Mouse (Mus musculus) left cerebral cortex, adult 9 months (tissue): ENCODE measurements at regions not wholly inside any gene's neighbourhood (a gene's known extent, or its start where the extent isn't known, plus 50 kb on each side); places are given as distances from the start of the nearest gene placed in this dataset.
"Not testable (repeated sequence)": the region's sequence is repeated elsewhere in the genome, so short reads cannot be mapped to it uniquely, and the experiment has no call there.

Experiments
- DNase-seq, 2 experiments: peaks; one replicate each; pipeline ENCODE4 v3.0.0; 2022; ENCODE audit warnings: low spot score in 2 of 2

DNA sequence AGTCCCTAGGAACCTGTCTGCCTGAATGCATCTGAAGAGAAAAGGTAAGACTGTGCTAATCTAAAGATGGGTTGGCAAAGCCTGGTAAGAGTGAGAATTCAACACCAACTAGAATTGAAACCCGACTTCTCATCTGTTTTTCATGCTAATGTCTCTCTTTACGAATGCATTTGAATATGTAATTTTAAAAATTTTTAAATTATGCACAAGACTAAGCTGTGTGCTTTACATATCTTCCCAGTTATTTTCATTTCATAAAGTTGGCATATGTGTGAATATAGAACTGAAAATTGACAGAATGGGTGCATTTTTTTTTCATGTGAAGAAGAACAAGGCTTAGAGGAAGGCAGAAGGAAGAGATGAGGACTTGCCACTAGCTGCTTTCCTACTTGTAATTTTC lies 267.2 kb upstream of the Ube2e3 start:
- DNase-seq = no peak

DNA sequence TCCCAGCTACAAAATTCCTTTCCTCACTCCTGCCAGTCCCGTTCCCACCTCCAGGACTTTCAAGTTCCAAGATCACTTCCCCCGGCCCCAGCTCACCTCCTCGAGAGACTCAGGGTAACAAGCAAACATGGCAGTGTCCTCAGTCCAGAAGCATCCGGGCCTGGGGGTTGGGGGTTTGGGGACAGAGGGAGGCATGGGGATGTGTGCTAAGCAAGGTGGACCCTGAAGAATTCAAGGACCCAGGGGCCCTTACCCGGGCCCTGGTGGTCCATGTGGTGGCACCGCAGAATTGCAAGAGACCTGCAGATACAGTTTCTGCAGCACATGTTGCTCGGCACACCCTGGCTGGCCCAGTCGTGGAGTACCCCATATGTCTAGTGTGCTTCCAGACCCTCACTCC lies 269.9 kb upstream of the Ube2e3 start:
- no peak for DNase-seq

DNA sequence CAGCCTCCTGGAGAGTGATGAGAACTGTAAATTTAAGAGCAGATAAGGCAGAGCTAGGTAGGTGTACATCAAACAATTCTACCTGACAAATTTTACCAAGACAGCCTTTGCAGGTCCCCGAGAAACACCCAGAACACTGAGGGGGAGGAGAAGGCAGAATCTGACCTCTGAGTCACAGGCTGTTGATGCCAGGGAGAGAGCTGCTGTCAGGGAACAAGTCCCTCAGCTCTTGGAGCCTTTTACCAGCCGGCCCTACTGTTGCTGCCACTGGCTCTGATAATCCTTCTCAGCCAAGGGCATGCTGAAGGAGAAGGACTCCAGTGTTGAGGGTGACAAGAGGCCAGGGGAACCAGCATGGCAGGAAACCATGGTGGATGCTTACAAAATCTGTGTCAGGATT lies 271.7 kb upstream of the Ube2e3 start:
- no peak for DNase-seq

DNA sequence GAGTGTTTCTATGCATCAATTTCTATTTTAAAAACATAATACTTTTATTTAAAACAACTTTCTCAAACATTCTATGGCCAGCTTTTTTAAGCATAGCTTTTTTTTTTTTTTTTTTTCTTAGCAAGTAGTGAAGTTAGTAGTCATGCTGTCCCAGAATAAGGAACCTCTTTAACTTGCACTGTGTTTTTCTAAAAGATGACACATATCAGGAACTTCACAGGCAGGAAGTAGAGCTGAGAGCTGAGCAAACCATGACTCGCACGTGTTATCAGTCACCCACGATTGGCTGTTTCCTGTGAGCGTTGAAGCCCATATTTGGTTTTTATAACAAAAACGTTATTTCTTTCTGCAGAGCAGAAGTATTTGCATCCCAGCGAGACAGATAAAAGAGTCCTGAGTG lies 287.9 kb upstream of the Ube2e3 start:
- DNase-seq = no peak

DNA sequence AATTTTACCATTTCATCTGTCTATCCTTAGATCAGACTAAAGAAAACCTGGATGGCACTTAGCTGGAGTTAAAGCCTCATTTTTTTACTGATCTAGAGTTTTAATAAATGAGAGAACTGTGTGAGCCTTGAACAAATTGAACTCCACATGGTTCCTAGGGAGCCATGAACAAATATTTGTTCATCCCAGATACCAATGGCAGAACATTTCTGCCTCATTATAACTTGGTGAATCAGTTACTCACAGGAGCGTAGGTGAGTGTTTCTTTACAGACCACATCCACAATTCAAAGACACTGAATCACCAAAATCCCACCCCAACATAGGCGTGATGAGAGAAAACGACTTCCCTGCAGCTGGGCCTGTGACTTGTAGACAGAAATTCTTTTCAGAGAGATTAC lies 295.4 kb upstream of the Ube2e3 start:
- DNase-seq = no peak

DNA sequence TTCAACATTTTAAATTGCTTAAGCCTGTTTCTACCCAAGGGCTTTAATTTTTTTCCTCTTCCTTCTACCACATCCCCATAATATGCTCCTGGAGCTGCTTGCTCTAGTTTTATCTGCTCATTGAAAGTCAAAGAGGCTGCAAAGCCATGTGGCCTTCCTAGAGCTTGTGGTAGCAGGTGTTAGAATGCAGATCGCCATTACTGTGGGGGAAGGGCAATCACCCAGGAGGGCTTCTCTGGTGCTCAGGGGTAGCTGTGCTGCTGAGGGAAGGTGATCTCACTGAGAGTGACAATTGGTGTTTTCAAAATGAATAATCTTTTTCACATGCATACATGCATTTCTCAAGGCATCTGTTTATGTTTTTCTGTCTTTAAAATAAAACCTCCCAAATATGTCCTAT lies 309.8 kb upstream of the Ube2e3 start:
- DNase-seq = no peak

DNA sequence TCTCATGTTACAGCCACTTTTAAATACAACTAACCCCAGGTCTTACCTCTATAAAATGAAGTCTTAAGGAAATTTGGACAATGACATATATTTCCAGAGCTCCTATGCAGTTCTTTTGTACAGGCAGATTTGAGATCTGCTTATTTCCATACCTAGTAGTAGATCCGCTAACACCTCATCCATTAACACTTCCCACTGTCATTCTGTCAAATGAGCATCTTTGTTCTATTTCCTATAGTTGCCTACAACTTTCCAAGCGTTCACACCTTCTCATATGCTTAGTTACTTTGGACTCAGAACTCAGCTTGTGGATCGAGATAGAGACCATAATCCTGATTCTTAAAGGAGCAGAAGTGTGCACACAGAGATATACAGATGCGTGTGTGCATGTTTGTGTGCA lies 316.8 kb upstream of the Ube2e3 start:
- no peak for DNase-seq

DNA sequence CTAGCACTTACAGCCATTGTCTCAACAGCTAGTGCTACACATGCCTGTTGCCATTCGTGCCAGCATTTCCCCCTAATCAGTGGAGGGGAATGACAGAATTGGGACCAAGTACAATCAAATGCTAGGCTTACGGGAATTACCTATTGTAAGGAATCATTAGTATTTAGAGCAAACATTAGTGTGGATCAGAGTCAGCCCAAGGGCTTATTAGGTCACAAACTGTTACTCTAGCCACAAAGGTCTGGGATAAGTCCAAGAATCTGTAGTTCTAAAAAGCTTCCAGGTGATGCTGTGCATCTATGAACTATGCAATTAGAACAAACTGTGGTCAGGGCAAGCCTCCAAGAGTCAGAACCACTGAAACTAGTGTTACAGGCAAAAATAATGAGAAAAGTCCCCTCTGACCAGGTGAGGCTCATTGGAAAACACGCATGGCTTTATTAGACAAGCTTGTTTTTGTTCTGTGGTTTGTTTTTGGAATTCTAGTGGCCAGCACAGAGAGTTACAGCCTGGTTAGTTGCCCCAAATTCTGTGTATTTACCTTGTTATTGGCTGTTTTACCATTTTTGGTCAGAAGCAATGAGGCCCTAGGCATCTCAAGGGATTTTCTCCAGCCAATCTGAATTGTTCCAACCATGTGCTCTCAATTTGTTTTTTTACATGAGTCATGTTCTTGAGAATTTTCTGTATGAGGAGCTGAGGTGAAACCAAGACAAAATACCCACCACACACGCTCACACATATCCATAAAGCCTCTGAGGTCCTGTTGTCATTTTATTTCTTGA lies 319.0 kb upstream of the Ube2e3 start:
- DNase-seq = no peak

DNA sequence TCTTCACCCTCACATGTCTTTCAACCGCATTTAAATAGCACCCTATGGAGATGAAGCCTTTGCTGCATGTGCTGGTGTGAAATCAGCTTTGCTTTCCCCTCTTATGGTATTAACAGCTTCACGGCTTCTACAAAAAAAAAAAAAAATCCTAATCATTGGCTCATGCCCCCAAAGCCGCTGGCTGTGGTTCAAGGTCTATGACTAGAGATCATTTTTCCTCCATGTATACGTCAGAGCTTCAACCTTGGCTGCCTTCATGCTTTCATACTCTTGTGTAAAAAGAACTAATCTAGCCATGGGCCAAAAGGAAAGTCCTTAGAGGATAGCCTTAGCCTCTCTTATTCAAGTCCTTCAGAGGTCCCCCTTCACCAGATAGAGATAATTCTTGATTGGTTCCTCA lies 320.6 kb upstream of the Ube2e3 start:
- DNase-seq = no peak

DNA sequence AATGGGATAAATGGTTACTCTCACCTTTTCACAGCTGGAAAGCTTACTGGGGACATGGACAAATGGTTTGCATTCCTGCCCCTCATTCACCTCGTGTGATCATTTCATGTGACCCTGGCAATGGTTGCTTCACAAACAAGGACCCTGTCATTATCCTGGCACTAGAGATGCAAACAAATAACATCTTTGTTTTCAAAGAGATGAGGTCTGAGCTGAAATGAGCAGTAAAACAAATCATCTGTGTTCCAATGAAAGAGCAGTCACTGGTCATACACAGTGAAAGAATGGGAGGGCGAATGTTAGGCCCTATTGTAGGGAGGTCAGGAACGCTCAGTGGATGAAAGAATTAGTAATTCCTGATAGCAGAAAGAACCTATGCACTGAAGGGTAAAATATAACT lies 327.5 kb upstream of the Ube2e3 start:
- peak; percentile 20 to 27 for DNase-seq

DNA sequence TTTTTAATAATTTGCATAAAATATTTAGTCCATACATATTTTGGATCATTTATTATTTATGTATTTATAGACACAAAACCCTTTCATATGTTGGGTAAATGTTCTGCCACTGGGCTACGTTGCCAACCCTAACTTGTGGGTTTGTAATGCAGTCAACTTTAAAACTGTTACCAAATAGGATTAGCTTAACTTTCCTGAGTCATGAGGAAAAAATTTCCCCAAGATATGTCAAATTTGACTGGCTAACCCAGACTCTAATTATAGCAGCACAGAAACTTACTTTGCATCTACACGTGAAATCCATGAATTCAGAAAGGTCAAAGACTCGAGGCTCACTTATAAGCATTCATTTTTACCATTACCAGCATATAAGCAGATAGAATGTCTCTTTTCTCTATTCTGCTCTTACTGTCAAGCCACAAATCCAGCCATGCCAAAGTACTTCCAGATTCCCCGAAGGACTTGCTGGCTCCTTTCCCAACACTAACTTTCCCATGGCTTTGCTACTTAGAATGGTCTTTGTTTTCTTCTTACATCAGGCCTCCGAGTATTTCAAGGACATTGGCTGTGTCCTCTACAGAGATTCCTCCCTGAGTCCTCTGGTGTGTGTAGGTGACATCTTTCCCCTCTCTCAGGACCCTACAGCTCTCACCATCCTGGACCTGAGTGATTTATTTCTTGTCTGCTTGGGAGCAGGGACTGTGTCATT lies 328.2 kb upstream of the Ube2e3 start:
- no peak for DNase-seq

DNA sequence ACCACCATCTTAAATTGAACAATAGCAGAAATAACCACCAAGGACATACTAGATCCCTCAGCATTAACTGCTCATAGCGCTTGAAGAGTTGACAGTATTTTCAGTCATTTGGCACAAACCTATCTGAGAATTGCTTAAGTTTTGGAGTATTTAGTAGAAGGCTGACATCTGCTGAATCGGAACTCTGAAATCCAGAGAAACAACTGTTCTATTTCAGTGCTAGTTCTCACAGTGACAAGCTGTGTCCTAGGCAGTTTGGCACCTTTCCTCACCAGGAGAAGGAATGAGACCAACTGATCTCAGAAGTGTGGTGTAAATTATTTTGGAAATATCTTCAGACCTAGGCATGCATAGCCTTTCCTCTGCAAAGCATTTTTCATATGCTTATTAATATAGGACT lies 330.4 kb upstream of the Ube2e3 start:
- peak in 1 of 2 experiments; percentile 8 for DNase-seq

DNA sequence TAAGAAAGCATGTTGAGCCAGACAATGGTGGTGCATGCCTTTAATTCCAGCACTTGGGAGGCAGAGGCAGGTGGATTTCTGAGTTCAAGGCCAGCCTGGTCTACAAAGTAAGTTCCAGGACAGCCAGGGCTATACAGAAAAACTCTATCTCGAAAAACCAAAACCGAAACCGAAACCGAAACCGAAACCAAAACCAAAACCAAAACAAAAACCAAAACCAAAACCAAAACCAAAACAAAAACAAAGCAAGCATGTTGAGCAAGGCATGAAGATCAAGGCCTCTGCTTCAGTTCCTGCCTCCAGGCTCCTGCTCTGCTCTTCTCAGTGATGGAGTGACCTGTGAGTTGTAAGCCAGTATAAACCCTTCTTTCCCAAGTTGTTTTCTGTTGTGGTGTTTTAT lies 334.0 kb upstream of the Ube2e3 start:
- DNase-seq = not testable (repeated sequence)

DNA sequence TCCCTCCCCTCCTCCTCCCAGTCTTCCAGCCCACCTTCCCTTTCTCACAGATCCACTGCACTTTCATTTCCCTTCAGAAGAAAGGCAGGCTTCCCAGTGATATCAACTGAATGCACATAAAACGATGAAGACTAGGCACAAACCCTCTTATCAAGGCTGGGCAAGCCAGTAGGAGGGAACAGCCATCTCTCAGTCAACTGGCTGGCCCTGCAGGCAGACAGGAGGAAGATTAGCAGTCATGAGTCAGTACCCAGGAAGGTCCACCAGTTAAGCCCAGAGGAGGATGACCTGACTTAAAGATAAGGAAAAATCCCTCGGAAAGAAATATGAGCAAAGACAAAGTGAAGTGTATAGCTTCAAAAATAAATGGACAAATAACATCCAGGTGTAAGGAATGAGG lies 337.4 kb upstream of the Ube2e3 start:
- no peak for DNase-seq

DNA sequence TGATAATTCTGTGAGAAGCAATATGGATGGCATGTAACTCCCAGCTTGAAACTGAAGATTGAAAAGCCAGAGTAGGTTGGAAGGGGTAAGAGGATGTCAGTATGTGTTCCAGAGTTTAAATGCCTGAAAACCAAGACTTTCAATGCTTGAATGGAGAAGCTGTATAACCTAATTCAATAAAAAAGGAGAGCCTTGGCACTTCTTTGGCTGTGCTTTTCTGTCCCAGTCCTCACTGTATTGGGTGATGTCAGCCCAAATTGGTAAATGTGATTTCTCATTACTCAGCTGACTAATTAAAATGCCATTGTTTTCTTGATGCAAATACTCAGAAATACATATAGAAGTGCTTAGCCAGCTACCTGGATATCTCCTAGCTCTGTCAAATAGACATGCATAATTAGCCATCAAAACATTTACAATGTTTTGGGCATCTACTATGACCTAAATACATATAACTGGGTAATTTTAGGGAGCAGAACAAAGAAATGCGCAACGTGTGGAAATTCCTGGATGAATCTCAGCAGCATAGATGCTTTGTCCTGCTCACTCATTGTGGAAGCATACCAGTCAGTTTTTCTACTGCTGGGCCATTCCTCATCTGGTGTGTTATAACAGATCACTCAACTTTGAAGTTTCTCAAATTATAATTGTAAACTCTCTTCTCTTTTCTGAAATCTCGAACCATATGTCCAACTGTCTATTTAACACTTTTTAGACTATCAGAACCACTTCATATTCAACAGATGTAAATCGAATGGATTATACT lies 347.5 kb upstream of the Ube2e3 start:
- no peak for DNase-seq

DNA sequence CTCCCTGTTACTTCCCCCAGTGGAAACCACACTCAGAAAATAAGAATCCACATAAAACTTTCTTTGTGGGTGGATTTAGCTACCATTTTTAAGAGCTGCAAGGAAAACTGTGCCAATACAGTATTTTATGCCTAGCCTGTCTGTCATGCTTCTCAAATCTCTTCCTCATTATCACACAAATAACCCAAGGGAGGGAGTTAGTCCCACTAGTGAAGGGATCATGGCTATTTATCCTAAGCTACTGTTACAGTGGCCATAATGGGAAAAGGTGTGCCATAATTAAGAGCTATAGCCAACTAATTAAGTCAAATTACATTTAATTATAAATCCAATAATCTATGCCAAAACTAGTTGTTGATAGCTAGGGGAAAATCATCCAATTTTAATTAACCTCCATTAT lies 374.8 kb upstream of the Ube2e3 start:
- DNase-seq = no peak

DNA sequence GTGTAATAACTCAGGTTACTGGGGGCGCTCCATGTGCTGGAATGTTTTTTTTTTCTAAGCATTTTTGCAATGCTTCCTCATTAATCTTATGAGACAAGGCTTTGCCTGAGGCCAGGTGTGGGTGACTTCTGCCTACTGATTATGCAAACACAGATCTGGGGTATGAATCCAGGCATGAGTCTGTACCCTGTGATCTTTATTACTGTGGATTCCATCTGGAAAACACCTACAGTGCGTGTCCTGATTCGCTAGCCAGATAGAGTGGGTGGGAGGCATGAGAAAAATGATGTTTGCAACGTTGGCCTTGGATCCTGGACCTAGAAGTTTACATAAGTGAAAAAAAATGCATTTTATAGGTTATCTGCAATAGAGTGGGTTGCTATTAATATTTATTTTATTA lies 387.9 kb upstream of the Ube2e3 start:
- peak; percentile 13 to 22 for DNase-seq

DNA sequence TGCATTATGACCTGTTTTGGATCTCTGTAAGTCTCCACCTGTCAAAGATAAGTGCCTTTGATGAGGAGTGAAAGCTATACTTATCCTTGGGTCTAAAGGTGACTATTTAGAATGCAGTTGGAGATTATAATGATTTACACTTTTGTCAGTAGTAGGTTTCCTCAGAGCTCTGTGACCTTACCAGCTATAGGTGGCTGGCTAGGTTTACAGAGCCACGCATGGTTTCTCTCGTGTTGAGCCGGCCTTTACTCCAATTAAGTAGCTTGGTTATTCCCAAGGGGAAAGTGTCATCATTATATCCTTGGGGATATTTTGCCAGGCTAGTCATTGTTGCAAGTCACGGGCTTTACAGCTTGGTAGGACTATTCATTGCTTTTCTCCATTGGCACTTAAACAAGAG lies 408.5 kb upstream of the Ube2e3 start:
- DNase-seq = no peak

DNA sequence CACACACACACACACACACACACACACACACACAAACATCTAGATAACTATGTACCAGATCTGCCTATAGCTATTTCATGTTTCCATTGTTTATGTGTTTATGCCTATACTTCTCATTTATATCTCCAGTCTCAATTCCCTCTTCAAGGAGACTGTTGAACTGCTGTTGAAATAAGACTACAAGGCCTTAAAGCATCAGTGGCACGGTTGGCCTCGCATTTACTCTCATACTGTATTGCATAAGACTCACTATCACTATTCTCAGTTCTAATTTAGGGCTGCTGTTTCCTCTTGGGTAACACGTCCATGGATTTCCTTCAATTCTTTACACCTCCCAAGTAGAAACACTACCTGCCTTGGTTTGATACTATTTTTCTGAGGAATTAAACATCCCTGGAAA lies 414.5 kb upstream of the Ube2e3 start:
- DNase-seq = no peak

DNA sequence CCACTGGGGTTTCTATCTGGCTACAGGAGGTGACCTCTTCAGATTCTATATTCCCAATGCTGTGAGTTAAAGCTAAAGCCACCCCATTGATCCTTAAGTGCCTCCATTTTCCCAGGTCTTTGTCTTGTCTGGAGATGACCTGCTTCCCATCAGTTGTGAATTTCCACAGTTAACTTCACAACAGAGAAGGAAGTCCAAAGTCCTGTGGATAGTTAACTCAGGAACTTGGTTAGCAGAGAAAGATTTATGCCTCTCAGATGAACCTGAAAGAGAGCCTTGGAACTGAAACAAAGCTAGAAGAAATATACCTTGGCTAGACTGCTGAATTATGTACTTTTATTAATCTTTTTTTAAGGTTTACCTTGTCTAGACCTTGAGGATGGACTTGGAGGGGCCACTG lies 431.1 kb upstream of the Ube2e3 start:
- DNase-seq = no peak

DNA sequence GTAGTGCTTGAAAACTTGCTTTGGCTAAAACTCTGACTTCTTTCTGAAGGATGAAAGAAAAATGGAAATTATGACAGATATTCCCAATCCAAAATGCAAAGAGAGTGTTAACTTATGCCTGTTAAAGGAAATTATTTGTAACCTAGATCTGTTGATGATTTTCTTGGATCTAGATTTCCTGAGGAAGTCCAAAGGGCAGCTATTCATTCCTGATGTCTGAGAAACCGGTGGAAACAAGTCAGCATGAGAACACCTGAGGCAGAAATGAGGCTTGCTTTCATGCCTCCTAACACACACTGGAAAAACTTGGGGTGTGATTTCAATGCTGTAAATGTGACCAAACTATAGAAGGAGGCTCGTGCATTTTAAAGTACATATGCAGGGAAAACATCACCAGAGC lies 432.9 kb upstream of the Ube2e3 start:
- no peak for DNase-seq

DNA sequence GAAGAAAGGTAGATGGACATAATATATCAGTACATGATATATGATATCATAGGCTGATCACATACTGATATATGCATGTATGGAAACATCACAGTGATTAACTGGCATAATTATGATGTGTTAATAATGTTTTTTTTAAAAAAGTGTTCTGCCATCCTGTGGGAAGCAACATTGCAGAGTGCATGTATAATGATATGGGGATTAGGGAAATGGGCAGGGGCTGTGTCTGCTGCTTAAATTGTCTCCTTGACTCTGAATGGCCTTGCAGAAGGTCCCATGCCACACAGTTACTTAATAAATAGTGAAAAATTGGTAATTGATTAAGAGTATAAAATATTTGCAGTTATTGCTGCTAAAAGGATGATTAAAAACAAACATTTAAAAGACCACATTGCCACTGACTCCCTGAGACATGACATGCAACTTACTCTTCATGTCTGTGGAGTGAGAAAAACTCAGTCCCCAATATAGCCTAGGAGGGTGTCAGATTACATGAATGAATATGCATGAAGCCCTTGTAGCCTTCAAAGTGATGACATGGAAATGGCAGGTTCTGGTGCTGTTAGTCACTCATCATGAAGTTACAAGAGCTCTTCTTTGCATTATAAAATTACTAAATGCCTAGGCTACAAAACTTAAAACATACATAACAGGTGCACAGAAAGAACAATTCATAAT lies 440.1 kb upstream of the Ube2e3 start:
- no peak for DNase-seq
